Mouse (Mus musculus) hematopoietic stem cell, adult 5-6 weeks (primary cell): ENCODE results near the gene Ranbp3l. TPM values are rescaled to one million over a fixed set of nuclear protein-coding genes. Genes with fewer than 3 reads are reported as not detected.
A peak's percentile ranks its signal among the peaks of the same experiment; 100 is the strongest.

Experiments
- ATAC-seq, 2 experiments: fragments of 125-278 bp in 1 of 2; replicated peaks in 1 of 2; 2 replicates each; pipeline ENCODE4 v1.8.0; 2016 to 2017; ENCODE audit warnings: inconsistent platforms in 2 of 2, mild to moderate bottlenecking in 2 of 2, moderate number of reproducible peaks in 2 of 2, low read depth in 1 of 2, moderate TSS enrichment in 1 of 2; ENCODE audit not compliant: low FRiP score in 2 of 2, poor library complexity in 2 of 2, severe bottlenecking in 2 of 2, insufficient read depth in 1 of 2, low TSS enrichment in 1 of 2
- total RNA-seq: library from RNA; stranded (forward); fragments of 172-1452, 232-1000 nt; gene quantifications from 2 replicates; pipeline ENCODE4 v1.2.3, GENCODE M21; 2017

Gene Ranbp3l
- total RNA-seq, 1 experiment from 2014 or later, result not detected

DNA sequence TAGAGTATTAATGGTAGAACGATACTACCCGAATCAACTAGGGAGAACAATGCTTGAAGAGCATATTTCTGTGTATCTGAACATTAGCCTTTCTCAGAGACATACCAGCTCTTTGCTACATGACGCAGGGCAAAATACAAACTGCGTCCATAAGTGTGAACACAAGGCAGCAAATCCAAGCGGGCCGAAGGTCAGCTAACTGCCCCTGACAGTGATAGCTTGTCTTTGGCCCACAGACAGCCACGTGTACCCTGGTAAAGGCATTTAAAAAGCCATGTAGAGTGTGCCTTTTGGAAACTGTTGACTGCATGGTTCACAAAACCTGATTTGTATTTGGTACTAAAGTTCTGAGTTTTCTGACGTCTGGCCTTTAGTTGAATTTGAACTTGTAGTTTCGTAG lies 115.0 kb downstream of the Ranbp3l start:
- no peak for ATAC-seq

DNA sequence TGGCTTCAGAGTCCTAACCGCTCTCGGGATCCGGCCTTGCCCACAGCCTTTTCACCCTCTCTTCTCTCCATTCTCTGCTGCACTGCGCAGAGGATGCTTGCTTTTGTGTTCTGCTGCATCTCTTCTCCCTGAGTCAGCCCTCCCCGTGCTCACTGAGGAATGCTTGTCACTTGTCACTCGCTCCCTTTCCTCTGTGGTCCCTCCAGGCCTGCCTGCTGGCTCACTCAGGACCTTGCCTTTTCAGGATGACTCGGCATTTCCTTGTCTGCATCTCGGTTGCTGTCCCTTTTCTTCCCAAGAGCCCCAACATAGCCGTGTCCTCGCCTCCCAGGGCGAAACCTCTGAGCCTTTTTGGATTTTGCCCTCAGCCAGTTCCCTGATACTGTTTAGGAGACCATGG lies 119.1 kb downstream of the Ranbp3l start:
- peak; percentile 37 to 47; a peak in 3 of 4 replicates for ATAC-seq

DNA sequence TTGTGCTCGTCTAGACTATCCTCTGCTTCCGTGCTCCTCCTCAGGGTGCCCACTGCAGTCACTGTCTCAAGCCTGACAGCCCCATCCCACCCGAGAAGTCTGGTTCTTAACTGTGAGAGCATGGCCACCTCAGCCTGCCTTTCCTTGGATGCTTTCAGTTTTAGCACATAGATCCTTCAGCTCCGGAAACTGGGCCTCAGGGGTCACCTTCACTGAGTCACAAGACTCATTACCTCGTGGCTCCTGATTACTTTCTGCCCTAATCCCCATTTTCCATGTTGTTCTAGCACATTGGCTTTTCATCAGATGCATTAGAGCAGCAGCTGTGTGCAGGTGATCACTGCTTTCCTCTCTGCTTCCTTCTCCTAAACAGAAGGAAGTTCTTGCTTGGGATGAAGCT lies 119.7 kb downstream of the Ranbp3l start:
- ATAC-seq, result no peak

DNA sequence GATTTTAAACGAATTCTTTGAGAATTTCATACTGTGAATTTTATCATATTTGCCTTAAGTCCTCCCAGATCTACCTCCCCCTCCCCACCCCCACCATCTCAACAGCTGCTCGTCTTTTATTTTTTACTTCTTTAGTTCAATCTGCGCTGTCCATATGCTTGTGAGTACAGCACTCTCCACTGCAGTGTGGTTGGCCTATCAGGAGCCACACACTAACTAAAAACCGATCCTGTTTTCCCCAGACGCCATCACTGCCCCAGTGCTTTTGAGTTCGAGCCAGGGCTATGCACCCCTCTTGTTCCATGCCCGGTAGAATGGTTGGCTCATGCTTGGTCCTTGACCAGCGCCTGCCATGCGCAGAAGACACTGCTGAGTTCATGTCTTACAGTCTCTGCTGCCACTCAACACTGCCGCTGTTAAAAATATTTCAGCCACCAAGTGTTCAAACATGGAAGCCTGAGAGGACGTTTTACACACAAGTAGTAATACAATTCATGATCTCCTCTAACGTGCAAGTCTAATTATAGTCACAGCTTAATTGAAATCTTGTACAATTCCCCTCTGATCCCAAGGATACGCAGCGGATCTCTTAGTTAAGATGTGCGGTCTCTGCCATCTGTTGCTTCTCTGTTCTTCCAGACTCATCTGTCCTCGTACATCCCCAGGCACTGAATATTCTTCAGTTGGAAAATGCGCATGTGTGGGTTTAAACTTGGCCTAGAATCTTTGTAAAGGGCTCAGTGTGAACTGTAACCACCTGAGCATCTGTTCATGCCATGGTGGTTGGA lies 120.3 kb downstream of the Ranbp3l start:
- ATAC-seq, result no peak

DNA sequence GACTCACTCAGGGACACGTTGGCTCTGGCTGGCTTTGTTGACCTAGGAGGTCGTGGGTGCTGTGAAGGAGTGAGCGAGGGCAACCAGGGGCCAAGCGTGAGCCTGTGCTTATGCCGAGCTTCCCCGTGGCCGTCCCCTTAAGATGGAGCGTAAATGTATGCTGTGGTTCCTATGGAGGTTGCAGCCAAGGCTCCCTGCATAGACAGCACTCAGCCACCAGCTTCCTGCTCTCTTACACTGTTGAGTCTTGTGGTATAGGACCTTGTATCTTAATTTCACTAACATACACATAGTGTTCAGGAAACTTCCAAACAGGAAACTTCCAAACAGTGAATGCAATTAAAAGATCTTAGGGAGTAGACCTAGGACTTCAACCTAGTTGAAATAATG lies 120.9 kb downstream of the Ranbp3l start:
- no peak for ATAC-seq

DNA sequence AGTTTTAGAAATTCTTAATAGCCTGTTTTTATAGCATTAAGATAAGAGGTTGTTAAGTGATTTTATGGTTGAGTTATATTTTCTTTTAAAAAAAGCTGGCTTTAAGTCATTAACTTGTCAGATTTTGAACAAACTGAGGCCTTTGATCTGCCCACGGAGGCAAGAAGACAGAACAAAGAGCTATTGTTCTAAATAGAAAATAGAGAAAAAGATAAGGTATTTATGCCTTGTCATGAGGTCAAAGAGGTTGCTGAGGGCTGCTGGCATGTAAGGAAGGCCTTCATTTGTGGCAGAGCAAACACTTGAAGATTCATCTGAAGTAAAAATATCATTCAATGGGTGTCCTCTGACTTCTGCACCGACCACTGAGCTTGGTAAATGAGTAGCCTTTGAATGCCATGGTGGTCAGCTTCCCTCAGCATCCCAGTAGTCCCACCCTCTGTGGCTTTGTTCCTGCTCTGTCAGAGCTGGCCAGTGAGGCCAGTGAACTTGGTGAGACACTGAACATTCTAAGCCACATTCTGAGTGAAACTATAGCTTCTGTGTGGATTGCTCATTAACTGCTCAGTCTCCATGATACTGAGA lies 121.5 kb downstream of the Ranbp3l start:
- no peak for ATAC-seq

DNA sequence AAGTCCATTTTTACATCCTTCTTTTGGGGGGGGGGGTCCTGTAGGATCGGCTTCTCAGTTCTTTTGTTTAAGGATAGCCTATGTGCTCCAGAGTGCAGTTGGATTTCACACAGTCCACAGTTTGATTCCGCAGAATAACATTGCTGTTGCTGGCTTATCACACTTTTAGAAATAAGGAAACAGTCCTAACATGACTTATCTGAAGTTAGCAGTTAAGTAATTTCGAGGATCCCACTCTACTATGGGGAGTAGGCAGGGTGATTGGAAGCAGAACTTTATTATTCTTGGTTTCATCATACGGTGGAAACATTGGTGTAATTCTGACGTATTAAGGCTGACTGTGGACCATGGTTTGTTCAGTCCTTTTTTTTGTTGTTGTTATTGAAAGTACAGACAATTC lies 122.9 kb downstream of the Ranbp3l start:
- no peak for ATAC-seq

DNA sequence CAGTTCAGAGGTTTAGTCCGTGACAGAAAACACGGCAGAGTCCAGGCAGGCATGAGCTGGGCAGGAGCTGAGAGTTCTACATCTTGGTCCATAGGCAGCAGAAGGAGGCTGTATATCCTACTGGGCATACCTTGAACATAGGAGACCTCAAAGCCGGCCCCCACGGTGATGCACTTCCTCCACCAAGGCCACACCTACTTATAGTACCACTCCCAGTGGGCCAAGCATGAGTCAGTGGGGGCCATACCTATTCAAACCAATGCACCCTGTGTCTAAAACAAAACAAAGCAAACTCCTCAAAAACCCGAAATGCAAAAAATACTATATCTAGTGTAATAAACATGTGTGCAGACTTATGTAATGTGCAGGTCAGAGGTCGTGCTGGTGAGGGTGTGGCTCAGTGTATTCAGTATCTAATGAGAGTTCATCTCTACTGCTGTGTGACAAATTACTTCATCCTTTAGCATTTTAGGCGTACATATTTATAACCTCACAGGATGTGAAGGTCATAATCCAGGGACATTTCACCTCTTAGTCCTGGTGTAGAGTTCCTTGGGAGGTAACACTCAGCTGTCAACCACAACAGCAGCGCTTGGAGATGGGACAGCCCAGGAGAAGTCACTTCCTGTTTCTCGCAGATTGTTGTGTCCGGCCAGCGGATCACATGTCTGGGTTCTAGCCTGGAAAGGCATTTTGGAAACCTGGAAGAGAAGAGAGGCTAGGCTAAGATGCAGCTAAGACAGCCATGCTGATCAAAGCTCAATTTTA lies 126.0 kb downstream of the Ranbp3l start:
- no peak for ATAC-seq

DNA sequence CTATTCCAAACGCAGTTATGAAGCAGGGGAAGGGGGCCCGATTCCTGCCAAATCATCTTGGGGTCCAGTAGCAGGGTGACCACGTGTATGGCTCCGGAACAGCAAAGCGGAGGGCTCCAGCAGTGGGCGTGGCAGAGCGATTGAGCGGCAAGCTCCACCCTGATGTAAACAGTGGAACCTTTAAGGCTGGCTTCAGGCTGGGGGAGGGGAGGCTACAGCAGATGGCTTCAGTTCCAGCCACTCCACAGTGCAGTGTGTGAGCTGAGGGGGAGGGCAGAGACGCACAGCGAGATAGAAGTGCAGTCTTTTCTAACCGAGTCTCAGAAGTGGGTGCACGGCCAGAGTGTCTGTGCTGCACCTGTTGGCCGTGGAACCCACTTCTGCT lies 126.6 kb downstream of the Ranbp3l start:
- ATAC-seq, result no peak

DNA sequence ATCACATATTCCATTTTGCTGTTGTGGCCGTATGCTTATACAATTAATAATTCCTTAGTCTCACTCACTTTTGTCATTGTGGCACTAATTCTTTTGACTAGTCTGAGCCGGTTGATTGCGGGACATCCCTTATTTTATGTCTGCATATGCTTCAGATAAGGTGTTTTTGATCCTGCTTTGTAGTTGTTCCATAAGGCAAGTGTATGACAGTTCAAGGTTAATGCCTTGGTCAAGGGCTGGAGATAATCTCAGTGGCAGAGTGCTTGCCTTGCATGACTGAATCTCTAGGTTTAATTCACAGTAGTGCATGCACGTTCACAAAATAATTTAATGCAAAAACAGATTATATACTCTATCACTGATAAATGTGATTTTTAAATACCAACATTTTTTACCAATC lies 129.1 kb downstream of the Ranbp3l start:
- ATAC-seq, result no peak

DNA sequence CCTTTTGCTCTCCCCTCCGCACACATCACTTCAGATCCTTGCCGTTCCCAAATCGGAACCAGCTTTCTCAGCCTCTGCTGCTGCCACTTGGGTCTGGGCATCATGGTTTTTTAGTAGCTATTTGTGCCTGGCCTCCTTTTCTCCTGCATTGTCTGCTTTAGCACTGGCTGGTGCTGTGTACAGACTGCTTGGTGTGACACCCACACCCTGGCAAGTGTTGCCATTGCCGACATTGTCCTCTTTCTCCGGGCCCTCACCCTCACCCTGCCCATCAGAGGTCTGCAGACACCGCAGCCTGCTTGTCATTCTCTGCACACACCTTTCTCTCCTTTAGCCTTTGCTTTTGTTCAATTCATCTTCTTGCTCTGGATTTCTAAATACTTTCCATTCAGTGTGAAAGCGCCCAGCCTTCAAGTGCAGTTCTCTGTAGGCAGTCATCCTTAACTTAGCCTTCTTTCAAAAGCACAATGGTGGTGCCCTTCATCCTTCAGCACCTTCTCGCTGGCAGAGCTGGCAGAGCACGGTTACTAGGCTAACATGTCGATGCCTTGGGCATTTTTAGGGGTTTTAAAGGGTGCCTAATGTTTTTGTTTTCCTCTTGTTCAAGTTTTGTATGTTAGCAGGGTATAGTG lies 132.8 kb downstream of the Ranbp3l start:
- no peak for ATAC-seq

DNA sequence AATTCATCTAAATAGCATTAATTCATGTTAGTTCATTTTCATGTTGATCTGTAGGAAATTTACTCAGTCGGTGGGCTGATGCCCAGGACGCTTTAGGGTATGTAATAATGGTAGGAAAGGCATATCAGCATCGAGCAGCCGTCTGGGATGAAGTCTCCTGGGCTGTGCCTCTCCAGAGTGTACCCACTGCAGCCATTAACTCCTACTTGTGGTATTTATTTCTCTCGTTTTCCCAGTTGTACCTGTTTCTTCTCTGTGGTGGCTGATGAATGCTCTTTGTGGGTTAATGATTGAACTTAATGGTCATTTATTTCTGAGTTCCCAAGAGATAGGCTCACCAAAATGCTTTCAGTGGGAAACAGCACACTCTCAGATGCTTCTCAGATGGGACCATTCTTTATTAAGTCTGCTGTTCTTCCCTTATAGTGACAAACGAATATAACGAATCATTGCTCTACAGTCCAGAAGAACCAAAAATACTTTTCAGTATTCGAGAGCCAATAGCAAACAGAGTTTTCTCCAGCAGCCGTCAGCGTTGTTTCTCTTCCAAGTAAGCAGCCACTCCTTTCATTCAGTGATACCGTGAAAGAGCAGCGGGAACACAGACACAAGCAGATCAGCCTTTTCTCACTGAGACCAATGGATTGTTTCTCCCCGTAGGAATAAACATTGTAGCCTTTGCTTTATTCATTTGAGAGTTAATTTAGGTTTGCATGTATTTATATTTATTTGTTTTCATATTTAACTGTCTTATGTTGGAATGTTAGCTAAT lies 138.7 kb downstream of the Ranbp3l start:
- ATAC-seq, result no peak

DNA sequence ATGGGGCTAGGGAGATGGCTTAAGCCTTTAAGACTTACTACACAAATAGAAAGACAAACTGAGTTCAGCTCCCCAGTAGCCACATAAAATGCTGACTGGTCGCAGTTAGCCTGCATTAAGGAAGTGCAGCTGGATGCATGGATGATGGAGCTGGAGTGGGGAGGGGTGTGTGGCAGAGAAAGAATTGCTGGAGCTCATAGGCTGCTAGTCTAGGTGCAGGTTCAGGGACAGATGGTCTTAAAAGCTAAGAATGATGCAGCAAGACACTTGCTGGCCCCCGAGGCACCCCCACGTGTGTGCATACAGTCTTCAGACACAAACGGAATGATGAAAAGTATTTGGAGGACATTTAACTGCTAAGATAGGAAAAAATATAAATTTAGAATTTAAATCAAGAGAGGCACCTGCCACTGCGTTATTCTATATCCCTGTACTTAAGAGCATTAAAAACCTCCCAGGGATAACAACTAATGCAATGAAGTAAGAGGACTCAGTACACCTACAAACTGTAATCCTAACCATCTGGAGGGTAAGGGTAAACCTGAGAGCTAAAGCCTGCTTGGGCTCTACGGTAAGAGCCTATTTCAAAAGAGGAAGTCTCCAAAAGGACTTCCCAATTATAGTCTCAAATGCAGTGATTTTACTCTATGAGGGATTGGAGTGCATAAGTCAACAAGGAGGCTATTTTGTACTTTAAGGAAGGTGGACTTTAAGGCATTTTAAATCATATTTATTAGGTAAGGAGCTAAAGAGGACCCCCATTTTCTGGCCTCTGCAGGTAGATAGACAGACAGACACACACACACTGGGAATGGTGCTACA lies 143.0 kb downstream of the Ranbp3l start:
- ATAC-seq, result no peak

DNA sequence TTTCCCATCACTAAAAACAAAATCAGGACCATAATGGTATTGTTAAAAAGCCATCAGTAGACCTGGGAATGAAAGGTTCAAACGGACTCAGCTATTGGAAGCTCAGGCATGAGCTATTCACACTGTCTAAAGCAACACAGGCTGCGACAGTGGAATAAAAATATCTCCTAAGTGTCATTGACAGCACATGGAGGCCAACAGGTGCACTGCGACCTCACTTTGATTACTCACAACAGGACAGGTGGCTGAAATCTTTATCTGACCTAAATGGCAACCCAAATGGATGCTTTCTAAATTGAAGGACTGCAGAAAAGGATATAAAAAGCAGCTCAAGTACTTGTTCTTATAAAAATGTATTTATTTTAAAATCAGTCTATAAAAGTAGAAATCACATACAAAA lies 143.9 kb downstream of the Ranbp3l start:
- no peak for ATAC-seq

DNA sequence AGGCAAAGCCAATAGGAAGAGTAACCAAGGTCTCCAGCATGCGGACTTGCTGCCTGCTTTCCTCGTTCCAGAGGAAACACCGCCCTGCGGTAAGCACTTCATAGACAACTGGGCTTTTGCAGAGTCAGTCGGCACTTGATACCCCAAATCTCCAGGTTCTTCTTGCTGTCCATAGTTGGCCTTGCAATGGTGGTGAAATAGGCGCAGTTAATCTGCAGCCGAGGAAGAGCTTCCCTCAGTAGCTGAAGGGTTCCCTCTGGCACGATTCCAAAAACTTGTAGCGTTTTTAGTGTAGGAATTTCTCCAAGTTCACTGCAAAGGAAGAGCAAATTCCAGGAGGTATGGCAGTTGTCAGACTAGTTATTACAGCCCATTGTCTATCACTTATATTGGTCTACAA lies 145.8 kb downstream of the Ranbp3l start:
- 0 out of 4 replicates have a peak, but pooled peaks of 1 of the 2 experiments have one; percentile 10 for ATAC-seq

DNA sequence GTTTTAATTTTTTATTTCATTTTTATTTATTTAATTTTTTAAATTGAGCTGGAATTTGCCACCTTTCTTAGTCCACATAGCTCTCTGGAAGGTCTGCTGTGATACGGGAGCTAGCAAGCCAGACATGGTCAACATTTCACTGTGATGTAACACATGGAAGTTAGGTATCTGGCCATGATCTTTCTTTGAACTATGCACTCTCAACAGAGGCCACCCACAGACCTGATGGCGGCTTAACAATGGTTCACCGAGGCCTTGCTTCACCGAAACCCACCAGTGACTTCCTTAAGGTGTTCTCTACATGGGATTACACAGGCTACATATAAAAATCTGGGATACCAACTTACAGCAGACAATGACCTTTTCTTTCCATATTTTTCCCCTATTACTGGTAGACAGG lies 146.4 kb downstream of the Ranbp3l start:
- ATAC-seq, result no peak

DNA sequence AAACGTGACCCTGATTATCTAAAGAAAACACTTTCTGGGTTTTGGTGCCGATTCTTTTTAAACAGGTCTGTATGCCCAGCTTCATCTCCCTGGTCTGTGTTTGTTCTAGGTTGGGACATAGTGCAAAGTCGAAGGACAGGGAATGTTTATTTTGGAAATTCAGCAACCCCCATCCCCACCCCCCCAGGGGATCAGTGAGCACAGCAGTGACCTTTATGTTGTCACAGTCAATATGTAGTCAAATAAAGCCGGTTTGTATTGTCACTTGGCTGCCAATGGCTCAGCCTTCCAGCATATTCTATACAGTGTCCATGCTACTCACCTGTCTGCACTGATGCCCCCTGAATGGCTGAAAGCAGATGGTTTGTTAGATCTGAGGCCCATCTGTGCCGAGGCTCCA lies 146.8 kb downstream of the Ranbp3l start:
- ATAC-seq, result no peak
